Mouse (Mus musculus): ENCODE data around the gene Defb5. TPM values are rescaled to one million over a fixed set of nuclear protein-coding genes. Genes with fewer than 3 reads are reported as not detected.
"Not testable (repeated sequence)": the region's sequence is repeated elsewhere in the genome, so short reads cannot be mapped to it uniquely, and the experiment has no call there.

Gene Defb5
- total RNA-seq (2021) (not detected), polyA plus RNA-seq (2012; rRNA removed) (not detected in 2 replicates)
- long read RNA-seq: 0 reads

DNA sequence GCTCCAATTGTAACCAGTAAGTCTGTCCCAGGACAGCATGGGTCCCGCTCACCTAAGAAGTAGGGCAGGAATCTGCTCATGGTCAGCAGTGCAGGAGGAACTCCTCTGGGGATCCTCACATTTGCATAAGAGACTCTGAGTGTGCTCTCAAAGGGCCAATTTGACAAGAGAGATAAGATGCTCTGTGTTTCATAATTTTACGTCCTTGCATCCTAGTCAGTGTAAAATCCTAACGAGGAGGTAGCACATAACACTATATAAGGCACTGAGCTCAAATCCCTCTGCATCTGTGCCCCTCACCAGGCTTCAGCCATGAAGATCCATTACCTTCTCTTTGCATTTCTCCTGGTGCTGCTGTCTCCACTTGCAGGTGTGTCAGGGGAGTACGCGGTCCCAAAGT lies at the start of gene Defb5:
Gene Defb5 (plus strand): TSS at position 301 of the 400 bp plus-strand sequence.
- no peak for DNase-seq

DNA sequence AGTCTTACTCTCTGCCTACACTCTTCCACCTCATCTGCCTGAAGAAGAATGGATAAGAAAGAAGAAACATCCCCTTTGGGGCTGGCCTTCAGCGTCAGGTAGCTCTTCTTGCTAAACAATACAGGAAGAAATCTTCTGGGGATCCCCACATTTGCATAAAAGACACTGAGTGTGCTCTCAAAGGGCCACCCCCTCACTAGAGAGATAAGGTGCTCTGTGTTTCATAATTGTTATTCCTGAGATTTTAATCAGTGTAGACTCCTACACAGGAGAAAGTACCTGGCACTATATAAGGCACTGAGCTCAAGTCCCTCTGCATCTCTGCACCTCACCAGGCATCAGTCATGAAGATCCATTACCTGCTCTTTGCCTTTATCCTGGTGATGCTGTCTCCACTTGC lies 22.2 kb upstream of the Defb5 start, which contains the start of gene Defb6:
Gene Defb6 (plus strand): TSS at position 318 of the 400 bp plus-strand sequence.
- no peak for DNase-seq

DNA sequence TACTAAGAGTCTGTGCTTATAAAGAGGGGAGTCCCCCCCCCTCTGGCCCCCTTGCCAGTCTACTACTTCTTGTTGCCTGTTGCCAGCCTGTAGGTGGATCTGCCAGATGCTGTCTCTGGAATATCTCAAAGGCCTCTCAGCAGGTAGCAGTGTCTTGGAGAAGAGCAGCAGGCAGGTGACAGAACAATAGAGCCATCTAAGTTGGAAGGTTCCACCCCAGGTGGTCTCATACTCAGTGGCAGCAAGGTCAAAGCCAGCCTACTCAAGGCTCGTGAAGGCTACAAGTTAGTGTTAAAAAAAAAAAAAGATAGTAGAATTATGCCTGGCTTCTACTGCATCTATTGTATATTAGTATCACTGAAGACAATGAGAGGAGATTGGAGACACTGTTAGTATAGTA lies 9.3 kb upstream of the Defb5 start:
- no peak for DNase-seq

DNA sequence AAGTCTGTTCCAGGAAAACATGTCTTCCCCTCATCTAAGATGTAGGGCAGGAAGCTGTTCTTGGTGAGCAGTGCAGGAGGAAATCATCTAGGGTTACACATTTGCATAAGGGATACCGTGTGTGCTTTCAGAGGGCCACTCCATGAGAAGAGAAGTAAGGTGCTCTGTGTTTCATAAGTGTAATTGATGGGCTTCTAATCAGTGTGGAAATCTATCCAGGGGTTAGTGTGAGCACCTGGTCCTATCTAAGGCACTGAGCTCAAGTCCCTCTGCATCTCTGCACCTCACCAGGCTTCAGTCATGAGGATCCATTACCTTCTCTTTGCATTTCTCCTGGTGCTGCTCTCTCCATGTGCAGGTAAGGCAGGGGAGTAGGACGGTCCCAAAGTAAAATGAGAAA lies 7.8 kb upstream of the Defb5 start, which contains the start of gene Defb46:
Gene Defb46 (plus strand): TSS at position 301 of the 400 bp plus-strand sequence.
- no peak for DNase-seq

DNA sequence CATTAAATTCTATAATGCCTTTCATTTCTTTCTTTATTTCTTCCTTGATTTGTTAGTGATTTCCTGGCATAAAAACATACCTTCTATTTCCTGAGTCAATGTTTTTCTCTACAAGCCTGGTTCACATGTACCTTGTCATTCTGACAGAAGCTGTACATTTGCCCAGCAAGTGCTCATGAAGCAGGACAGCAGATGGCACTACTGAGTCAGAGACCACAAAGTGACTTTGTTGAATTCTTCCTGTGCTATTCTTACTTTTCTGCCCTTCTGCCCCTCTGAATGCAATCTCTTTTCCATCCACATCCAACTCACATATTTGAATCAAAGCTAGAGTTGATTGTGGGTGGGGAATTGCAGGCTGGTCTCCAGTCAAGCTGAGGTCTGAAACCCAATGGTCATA lies 10.8 kb downstream of the Defb5 start:
- DNase-seq: no peak

GRCm38 (mm10) chr8:19259667-19260066 lies 12.3 kb downstream of the Defb5 start:
- DNase-seq: no peak

GRCm38 (mm10) chr8:19293060-19293459 lies 45.7 kb downstream of the Defb5 start, which contains the start of gene Defb3:
TSS of gene Defb3 (plus strand) at chr8:19293360.
- DNase-seq: not testable (repeated sequence)

DNA sequence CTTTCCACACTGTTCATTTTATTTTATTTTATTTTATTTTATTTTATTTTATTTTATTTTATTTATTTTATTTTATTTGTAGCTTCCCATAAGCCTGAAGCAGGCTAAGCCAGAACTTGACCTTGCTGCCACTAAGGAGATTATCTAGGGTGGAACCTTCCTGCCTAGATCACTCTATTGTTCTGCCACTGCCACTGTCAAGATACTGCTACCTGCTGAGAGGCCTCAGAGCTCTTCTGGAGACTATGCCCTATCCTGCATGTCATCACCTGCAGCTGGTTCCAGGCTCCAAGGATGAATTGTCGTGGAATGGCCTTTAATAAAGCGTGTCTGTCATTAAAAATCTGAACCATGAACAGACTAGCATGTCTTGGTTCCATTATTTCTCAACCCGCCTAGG lies 51.0 kb downstream of the Defb5 start:
- DNase-seq: not testable (repeated sequence)

Other genes with a start within 250 kb of the Defb5 start
- not detected for gene Defb38, start 221.0 kb upstream of the Defb5 start, total RNA-seq (2021)
- gene Defb38, start 221.0 kb upstream of the Defb5 start, polyA plus RNA-seq (2012; rRNA removed): not detected in 2 replicates
- gene Defb39, start 182.8 kb upstream of the Defb5 start, total RNA-seq (2021): not detected
- gene Defb39, start 182.8 kb upstream of the Defb5 start, polyA plus RNA-seq (2012; rRNA removed): not detected in 2 replicates
- not detected for gene Defb12, start 132.7 kb upstream of the Defb5 start, total RNA-seq (2021)
- gene Defb12, start 132.7 kb upstream of the Defb5 start, polyA plus RNA-seq (2012; rRNA removed): not detected in 2 replicates
- not detected for gene Defb34, start 123.8 kb upstream of the Defb5 start, total RNA-seq (2021)
- not detected in 2 replicates for gene Defb34, start 123.8 kb upstream of the Defb5 start, polyA plus RNA-seq (2012; rRNA removed)
- not detected for gene Gm45826, start 106.8 kb upstream of the Defb5 start, total RNA-seq (2021)
- gene Gm45826, start 106.8 kb upstream of the Defb5 start, polyA plus RNA-seq (2012; rRNA removed): not detected in 2 replicates
- gene Defb14, start 53.2 kb upstream of the Defb5 start, total RNA-seq (2021): not detected
- gene Defb14, start 53.2 kb upstream of the Defb5 start, polyA plus RNA-seq (2012; rRNA removed): not detected in 2 replicates
- gene Defb4, start 48.9 kb upstream of the Defb5 start, total RNA-seq (2021): not detected
- not detected in 2 replicates for gene Defb4, start 48.9 kb upstream of the Defb5 start, polyA plus RNA-seq (2012; rRNA removed)
- not detected for gene Defb6, start 22.1 kb upstream of the Defb5 start, total RNA-seq (2021)
- gene Defb6, start 22.1 kb upstream of the Defb5 start, polyA plus RNA-seq (2012; rRNA removed): not detected in 2 replicates
- gene Defb46, start 7.7 kb upstream of the Defb5 start, total RNA-seq (2021): not detected
- not detected in 2 replicates for gene Defb46, start 7.7 kb upstream of the Defb5 start, polyA plus RNA-seq (2012; rRNA removed)
- not detected for gene Defb3, start 45.8 kb downstream of the Defb5 start, total RNA-seq (2021)
- gene Defb3, start 45.8 kb downstream of the Defb5 start, polyA plus RNA-seq (2012; rRNA removed): not detected in 2 replicates
- gene Defb8, start 200.0 kb downstream of the Defb5 start, total RNA-seq (2021): not detected
- not detected in 2 replicates for gene Defb8, start 200.0 kb downstream of the Defb5 start, polyA plus RNA-seq (2012; rRNA removed)
- gene Defb7, start 247.5 kb downstream of the Defb5 start, total RNA-seq (2021): not detected
- gene Defb7, start 247.5 kb downstream of the Defb5 start, polyA plus RNA-seq (2012; rRNA removed): not detected in 2 replicates

Measured in adrenal gland, adult 2 months (tissue).